Mouse (Mus musculus) common myeloid progenitor, adult 5-6 weeks (primary cell): ENCODE results near the gene Gna13. TPM values are rescaled to one million over a fixed set of nuclear protein-coding genes. Genes with fewer than 3 reads are reported as not detected.

ENCODE experiments used
- ATAC-seq: replicated peaks from 2 replicates; pipeline ENCODE4 v1.8.0; 2016; ENCODE audit warnings: low read depth, mild to moderate bottlenecking, moderate TSS enrichment, inconsistent platforms; ENCODE audit not compliant: poor library complexity, severe bottlenecking
- total RNA-seq: library from RNA; stranded (forward); fragments of 200-1000, 187-1606 nt; gene quantifications from 2 replicates; pipeline ENCODE4 v1.2.3, GENCODE M21; 2017

The Gna13 gene
- total RNA-seq, 1 experiment from 2014 or later: 49.6 TPM

GRCm38 (mm10) chr11:109417472-109418040, 54.9 kb downstream of the Gna13 start:
- ATAC-seq: peak; percentile 27

DNA sequence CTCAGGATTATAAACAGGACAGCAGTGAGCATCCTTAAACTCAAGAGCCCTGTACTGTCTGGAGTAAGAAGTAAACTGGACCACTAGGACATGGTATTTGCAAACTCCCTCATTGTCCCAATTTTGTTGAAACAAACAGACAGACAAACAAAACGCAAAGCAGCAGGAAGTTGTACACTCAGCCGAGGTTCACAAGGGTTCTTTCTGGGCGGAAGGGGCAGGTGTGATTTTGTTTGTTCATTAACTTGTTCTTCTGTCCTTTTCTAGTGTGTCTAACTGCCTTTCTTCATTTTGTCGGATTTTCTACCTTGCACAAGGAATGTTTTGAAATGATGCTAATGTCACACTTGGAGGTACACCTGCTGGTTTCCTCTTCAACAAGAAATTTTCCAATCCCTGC, 56.8 kb downstream of the Gna13 start:
- no peak for ATAC-seq

GRCm38 (mm10) chr11:109419961-109420566, 57.4 kb downstream of the Gna13 start:
- peak; percentile 72 for ATAC-seq

DNA sequence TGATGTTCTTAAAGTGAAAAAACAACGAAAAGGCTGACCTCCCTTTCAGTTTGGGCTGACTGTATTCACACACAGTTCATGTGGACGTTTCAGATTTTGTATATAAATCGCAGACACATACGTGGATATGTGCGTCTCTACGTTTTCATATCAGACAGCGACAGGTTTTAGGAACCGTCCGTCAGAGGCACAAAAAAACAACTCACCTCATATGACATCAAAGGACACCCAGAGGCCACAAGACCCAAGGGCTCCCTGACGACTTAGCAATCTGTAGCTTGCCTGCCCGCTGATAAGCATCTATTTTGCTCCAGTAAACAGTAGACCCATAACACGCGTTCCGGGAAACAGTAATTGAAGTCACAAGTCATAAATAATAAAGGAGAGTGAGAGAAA, 57.9 kb downstream of the Gna13 start:
- ATAC-seq: 0 out of 2 replicates have a peak, but pooled peaks have one; percentile 1

- ATAC-seq: no peak
Observed at GRCm38 (mm10) chr11:109421205-109421604, 58.6 kb downstream of the Gna13 start.

- ATAC-seq: no peak
Observed at GRCm38 (mm10) chr11:109422263-109422662, 59.6 kb downstream of the Gna13 start.

GRCm38 (mm10) chr11:109423294-109423693, 60.7 kb downstream of the Gna13 start:
- no peak for ATAC-seq

DNA sequence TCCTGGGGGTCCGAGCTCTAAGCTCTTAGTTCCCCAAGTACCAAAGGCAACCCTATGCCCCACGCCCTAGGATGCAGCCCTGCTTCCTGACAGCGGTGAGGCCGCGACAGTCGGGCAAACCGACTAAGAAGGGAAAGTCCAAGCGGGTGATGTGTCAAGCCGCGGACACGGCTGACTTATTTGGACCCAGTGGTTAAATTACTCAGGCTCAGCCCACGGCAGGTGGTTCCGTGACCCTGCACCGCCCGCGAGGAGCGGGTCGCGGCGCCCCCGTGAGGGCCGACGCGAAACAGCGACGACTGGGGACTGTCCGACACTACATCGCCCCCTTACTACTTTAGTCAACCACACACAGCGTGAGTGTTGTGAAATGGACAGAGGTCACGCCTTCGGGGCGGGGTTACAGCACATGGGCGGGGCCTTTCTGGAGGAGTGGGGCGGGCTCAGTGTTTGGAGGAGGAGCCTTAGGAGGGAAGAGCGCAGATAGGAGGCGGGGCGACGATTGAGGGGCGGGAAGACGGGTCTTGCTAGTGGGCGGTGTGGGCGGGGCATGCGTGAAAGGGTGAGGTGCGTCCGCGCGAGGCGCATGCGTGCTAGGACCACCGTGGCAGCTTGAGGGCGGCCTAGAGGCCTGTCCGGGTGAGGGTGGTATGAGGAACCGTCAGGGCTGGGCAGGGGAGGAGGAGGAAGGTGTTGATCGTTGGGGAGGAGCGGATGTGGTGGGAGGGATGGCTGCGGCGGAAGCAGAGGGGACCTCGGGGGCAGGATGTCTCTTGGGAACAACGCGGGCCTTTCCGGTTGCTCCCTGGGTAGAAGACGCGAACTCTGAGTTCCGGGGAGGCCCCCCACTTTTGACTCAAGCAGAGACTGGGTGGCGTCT, 63.0 kb downstream of the Gna13 start, which contains the start of gene Amz2:
Gene Amz2, plus strand, starts transcription at position 555 of the 880 bp plus-strand sequence.
- peak; percentile 86 for ATAC-seq

DNA sequence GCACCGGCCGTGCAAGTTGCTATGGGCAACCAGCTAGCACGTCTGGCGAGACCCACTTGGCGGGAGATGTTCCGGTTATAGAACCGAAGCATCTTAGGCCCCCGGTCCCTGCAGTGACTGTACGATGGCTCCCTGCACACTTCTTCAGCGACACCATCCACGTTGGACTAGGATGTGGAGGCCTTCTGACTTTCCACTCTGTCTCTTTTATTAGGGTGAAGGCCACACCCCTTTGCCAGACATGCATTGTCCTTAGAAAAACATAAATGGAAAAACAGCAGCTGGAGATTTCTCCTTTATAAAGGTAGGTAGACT, 63.6 kb downstream of the Gna13 start:
- ATAC-seq: no peak

GRCm38 (mm10) chr11:109427353-109427752, 64.7 kb downstream of the Gna13 start:
- no peak for ATAC-seq

- ATAC-seq: peak; percentile 41
Observed at GRCm38 (mm10) chr11:109434233-109434798, 71.7 kb downstream of the Gna13 start.

DNA sequence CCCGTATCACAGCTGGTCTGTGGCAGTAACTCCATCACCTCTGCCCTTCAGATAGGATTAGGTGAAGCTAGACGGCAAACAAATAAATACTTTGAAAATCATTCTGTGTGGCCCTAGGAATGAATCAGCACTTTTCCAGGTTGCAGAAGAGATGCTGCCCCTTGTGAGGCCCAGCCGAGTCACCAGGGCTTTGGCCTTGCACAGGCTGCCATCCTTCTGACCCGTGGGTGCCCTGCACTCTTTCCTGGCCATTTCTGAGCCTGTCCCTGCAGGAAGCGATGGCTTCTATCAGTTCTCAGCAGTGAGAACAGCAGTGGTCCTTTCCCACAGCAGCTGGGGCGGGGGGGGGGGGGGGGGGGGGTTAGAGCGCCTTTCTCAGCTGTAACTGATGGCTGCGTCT, 74.3 kb downstream of the Gna13 start:
- ATAC-seq: no peak

- ATAC-seq: no peak
Observed at GRCm38 (mm10) chr11:109439209-109439608, 76.6 kb downstream of the Gna13 start.

GRCm38 (mm10) chr11:109439829-109440340, 77.3 kb downstream of the Gna13 start:
- peak; percentile 68 for ATAC-seq

DNA sequence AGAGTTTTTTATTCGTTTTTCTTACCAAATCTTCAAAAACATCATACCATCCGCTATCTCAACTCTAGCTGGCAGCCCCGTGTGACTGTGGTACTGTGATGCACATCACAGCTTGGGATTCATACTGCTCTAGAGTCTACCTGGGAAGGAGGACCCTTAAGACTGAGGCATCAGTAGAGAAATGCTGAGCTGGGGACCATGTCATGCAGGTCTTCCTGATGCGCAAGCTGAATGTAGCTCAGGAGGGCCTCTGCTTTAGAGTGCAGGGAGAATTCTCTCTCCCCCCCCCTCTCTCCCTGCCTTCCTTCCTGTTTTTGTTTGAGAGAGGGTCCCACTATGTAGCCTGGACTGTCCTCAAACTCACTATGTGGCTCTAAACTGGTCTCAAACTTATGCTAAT, 78.0 kb downstream of the Gna13 start:
- ATAC-seq: no peak

DNA sequence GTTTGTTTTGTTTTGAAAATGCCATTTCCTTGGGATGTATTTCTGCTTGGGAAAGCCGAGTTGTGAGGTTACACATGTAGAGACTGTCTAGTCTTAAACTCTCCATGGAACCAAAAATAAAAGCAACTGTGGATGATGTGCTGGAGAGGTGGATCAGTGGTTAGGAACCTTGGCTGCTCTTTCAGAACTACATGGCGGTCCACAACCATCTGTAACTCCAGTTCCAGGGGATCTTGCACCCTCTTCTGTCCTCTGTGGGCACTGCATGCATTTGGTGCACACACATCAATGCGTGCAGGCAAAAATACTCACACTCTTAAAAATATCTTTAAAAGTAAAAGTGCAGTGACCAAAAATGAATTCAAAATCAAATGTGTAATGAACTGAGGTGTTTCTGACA, 78.5 kb downstream of the Gna13 start:
- peak; percentile 46; the same call in 1 of the 2 replicates for ATAC-seq

- no peak for ATAC-seq
Observed at GRCm38 (mm10) chr11:109442166-109442730, 79.6 kb downstream of the Gna13 start.

DNA sequence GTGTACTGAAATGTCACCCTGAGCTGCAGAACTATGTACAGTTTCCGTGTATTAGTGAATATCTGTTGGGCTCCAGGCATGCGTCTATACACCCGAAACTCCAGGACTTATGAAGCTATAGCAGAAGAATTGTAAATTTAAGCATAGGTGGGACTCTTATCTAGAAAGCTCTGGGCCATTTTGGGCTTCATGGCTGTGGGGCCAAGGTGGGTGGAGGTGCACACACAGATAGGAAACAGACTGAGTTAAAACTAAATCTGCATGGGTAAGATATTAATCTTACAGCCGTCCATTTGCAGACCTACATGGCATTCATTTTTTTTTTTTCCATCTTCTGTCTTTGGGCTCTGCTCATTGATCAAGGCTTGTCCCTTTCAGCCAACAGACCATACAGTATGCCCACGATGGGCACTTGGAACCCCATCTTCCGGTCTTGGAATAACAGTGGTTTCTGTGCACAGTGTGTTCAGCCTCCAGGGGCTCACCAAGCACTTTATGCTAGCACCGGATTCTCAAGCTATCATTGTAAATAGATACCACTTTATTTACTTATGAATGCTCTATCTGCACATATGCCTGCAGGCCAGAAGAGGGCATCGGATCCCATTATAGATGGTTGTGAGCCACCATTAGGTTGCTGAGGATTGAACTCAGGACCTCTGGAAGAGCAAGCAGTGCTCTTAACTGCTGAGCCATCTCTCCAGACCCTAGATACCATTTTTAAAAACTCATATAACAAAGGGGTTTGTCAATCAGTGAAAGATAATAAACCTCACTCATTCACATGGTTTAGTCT, 81.0 kb downstream of the Gna13 start:
- ATAC-seq: no peak

DNA sequence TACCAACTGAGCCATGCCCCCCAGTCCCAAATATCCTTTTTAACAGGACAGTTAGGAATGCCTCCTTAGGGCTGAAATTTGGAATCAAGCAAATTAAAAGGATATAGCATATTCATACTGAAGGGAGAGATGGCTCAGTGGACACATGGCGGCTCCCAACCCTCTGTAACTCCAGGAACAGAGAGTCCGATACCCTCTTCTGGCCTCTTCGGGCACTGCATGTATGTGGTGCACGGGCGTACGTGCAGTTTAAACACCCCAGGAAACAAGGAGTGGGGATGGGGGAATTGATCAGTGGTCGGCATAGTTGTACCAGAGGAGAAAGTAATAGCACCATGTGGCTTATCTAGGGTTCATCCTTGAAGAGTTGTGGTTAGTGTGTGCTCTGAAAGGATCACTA, 82.0 kb downstream of the Gna13 start:
- ATAC-seq: peak; percentile 51
